Mouse (Mus musculus) hematopoietic stem cell, adult 5-6 weeks (primary cell): ENCODE results near the gene Ring1. TPM values are rescaled to one million over a fixed set of nuclear protein-coding genes. Genes with fewer than 3 reads are reported as not detected.
"Not testable (repeated sequence)": the region's sequence is repeated elsewhere in the genome, so short reads cannot be mapped to it uniquely, and the experiment has no call there.

Source experiments
- ATAC-seq, 2 experiments: fragments of 125-278 bp in 1 of 2; replicated peaks in 1 of 2; 2 replicates each; pipeline ENCODE4 v1.8.0; 2016 to 2017; ENCODE audit warnings: inconsistent platforms in 2 of 2, mild to moderate bottlenecking in 2 of 2, moderate number of reproducible peaks in 2 of 2, low read depth in 1 of 2, moderate TSS enrichment in 1 of 2; ENCODE audit not compliant: low FRiP score in 2 of 2, poor library complexity in 2 of 2, severe bottlenecking in 2 of 2, insufficient read depth in 1 of 2, low TSS enrichment in 1 of 2
- total RNA-seq: library from RNA; stranded (forward); fragments of 172-1452, 232-1000 nt; gene quantifications from 2 replicates; pipeline ENCODE4 v1.2.3, GENCODE M21; 2017

Ring1 gene
- total RNA-seq, 1 experiment from 2014 or later: 15.7 TPM

- ATAC-seq: no peak
These were observed 21.1 kb downstream of the Ring1 start for GRCm38 (mm10) chr17:34003426-34003825.

- not testable (repeated sequence) for ATAC-seq
These were observed 23.7 kb downstream of the Ring1 start for GRCm38 (mm10) chr17:34000796-34001195.

GRCm38 (mm10) chr17:34000150-34000537, 24.3 kb downstream of the Ring1 start, which contains the start of gene H2-K1:
Gene H2-K1, minus strand, starts transcription at chr17:34000347.
- peak; percentile 99 for ATAC-seq

GRCm38 (mm10) chr17:33999341-34000149, 24.9 kb downstream of the Ring1 start:
- no peak for ATAC-seq

GRCm38 (mm10) chr17:33998697-33999096, 25.8 kb downstream of the Ring1 start:
- not testable (repeated sequence) for ATAC-seq

- not testable (repeated sequence) for ATAC-seq
These were observed 27.5 kb downstream of the Ring1 start for GRCm38 (mm10) chr17:33997025-33997424.

- ATAC-seq: no peak
These were observed 28.8 kb downstream of the Ring1 start for GRCm38 (mm10) chr17:33995651-33996050.

- no peak for ATAC-seq
These were observed 29.5 kb downstream of the Ring1 start for GRCm38 (mm10) chr17:33994959-33995358.

- peak; percentile 53 to 67; a peak in 3 of 4 replicates for ATAC-seq
These were observed 32.5 kb downstream of the Ring1 start for GRCm38 (mm10) chr17:33991788-33992664.

- not testable (repeated sequence) for ATAC-seq
These were observed 42.3 kb downstream of the Ring1 start for GRCm38 (mm10) chr17:33982136-33982535.

- peak; percentile 69 to 77 for ATAC-seq
These were observed 43.1 kb downstream of the Ring1 start for GRCm38 (mm10) chr17:33981192-33981909.

- ATAC-seq: no peak
These were observed 44.1 kb downstream of the Ring1 start for GRCm38 (mm10) chr17:33980181-33981035.

GRCm38 (mm10) chr17:33979512-33980050, 44.9 kb downstream of the Ring1 start:
- ATAC-seq: no peak

- peak; percentile 91 for ATAC-seq
These were observed 45.8 kb downstream of the Ring1 start for GRCm38 (mm10) chr17:33978631-33979031.

GRCm38 (mm10) chr17:33977861-33978557, 46.5 kb downstream of the Ring1 start:
- ATAC-seq: no peak

- no peak for ATAC-seq
These were observed 50.9 kb downstream of the Ring1 start for GRCm38 (mm10) chr17:33973572-33973971.
